Mouse (Mus musculus) forebrain, embryonic 14.5 days (tissue): Measurements from ENCODE around the gene Nom1. TPM values are rescaled to one million over a fixed set of nuclear protein-coding genes. Genes with fewer than 3 reads are reported as not detected.

ENCODE experiments used
- ATAC-seq: fragments of 200-750 bp; cut with Nextera tagmentation; 2 replicates; pipeline ENCODE4 v1.8.0; 2017; ENCODE audit warnings: mild to moderate bottlenecking, moderate library complexity
- DNase-seq: peaks from one replicate; pipeline ENCODE4 v3.0.0-alpha.2; 2015; ENCODE audit warnings: low spot score
- H3K27ac ChIP-seq: fragments of 300-500 bp; sonication (generic); 2 replicates; pipeline ENCODE4 v1.5.1; 2014; ENCODE audit warnings: low read depth, mild to moderate bottlenecking, control low read depth, low read length, moderate library complexity
- H3K27me3 ChIP-seq: fragments of 300-500 bp; sonication (generic); replicated peaks from 2 replicates; pipeline ENCODE4 v1.6.1; 2014; ENCODE audit warnings: low read length, control low read depth, mixed read lengths; ENCODE audit not compliant: control insufficient read depth, insufficient read depth
- H3K36me3 ChIP-seq: fragments of 300-500 bp; sonication (generic); 2 replicates; pipeline ENCODE4 v1.6.1; 2014; ENCODE audit warnings: low read length, control low read depth; ENCODE audit not compliant: control insufficient read depth, insufficient read depth
- H3K4me1 ChIP-seq: fragments of 300-500 bp; sonication (generic); 2 replicates; pipeline ENCODE4 v1.6.1; 2014; ENCODE audit warnings: antibody characterized with exemption, low read length, control low read depth; ENCODE audit not compliant: control insufficient read depth, insufficient read depth
- H3K4me2 ChIP-seq: fragments of 300-500 bp; sonication (generic); 2 replicates; pipeline ENCODE4 v1.6.1; 2014; ENCODE audit warnings: mild to moderate bottlenecking, control low read depth, low read length
- H3K4me3 ChIP-seq: fragments of 300-500 bp; sonication (generic); 2 replicates; pipeline ENCODE4 v1.5.1; 2014; ENCODE audit warnings: low read depth, low read length, control low read depth
- H3K9ac ChIP-seq: fragments of 300-500 bp; sonication (generic); 2 replicates; pipeline ENCODE4 v1.6.1; 2014; ENCODE audit warnings: mild to moderate bottlenecking, low read length, control low read depth, moderate library complexity
- H3K9me3 ChIP-seq: fragments of 300-500 bp; sonication (generic); replicated peaks from 2 replicates; pipeline ENCODE4 v1.6.1; 2016; ENCODE audit warnings: low read length, control low read depth, mixed read lengths; ENCODE audit not compliant: control insufficient read depth
- WGBS: fragments of 180-500 bp; shearing (Covaris S2); extraction: QIAGEN DNeasy Blood & Tissue Kit; methylation state at CpG from one replicate; pipeline ENCODE4 v1.1.7; 2014; 5-methylcytosine and 5-hydroxymethylcytosine counted together
- polyA plus RNA-seq: library from polyadenylated mRNA; unstranded; fragments of >200 nt; fragmentation: Nextera tagmentation; extraction: Ambion mirVana; gene quantifications from 2 replicates; pipeline ENCODE4 v1.2.1, GENCODE M21; 2014

Gene Nom1
- polyA plus RNA-seq, 1 experiment from 2014 or later: 17.3 TPM

DNA sequence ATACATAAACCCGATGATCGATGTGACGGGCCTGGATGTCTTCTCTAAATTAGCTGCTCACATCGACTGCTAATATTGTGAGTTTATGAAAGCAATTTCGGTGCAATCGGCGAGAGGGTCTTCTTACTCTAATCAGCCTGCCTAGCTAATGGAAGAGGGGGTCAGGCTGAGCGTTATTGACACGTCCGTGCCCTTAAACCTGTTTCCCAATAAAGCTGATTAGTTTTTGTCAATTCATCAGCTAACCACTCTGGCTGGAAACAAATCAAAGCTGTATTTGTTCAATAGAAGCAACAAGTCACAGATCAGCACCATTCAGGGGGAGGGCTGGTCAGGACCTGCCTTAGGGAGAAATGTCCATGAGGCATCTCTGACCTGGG, 51.5 kb downstream of the Nom1 start:
- DNase-seq: no peak
- H3K27ac ChIP-seq: no peak overlapping the region
- H3K27me3 ChIP-seq: peaks cover 93% of the 10 kb centered on the region
- H3K9me3 ChIP-seq: no peaks in the 10 kb centered on the region
- WGBS: 2% methylated on average over 10 of the region's 10 CpGs
- no peak for ATAC-seq
- no peak overlapping the region for H3K9ac ChIP-seq
- no peak overlapping the region for H3K4me3 ChIP-seq
- no peaks in the 10 kb centered on the region for H3K4me1 ChIP-seq
- H3K36me3 ChIP-seq: no peaks in the 10 kb centered on the region
- no peak overlapping the region for H3K4me2 ChIP-seq

- H3K4me1 ChIP-seq: no peaks in the 10 kb centered on the region
- ATAC-seq (no peak), DNase-seq (no peak)
- no peaks in the 10 kb centered on the region for H3K36me3 ChIP-seq
- H3K9ac ChIP-seq: no peak overlapping the region
- no peak overlapping the region for H3K4me2 ChIP-seq
- no peak overlapping the region for H3K27ac ChIP-seq
- H3K9me3 ChIP-seq: no peaks in the 10 kb centered on the region
- WGBS: 15% methylated on average over 13 of the region's 13 CpGs
- H3K27me3 ChIP-seq: peaks cover 85% of the 10 kb centered on the region
- H3K4me3 ChIP-seq: no peak overlapping the region
Observed at GRCm38 (mm10) chr5:29487321-29487720, 52.9 kb downstream of the Nom1 start.

- no peaks in the 10 kb centered on the region for H3K36me3 ChIP-seq
- no peaks in the 10 kb centered on the region for H3K27me3 ChIP-seq
- H3K9ac ChIP-seq: no peak overlapping the region
- H3K4me3 ChIP-seq: no peak overlapping the region
- no peak overlapping the region for H3K27ac ChIP-seq
- DNase-seq (no peak), ATAC-seq (no peak)
- H3K9me3 ChIP-seq: no peaks in the 10 kb centered on the region
- no peaks in the 10 kb centered on the region for H3K4me1 ChIP-seq
- no peak overlapping the region for H3K4me2 ChIP-seq
- 74% methylated on average over 3 of the region's 3 CpGs for WGBS
Observed at GRCm38 (mm10) chr5:29507013-29507412, 72.5 kb downstream of the Nom1 start.

Other genes starting within 250 kb of the Nom1 start
- 17.4 and 19.4 TPM in 2 replicates for gene Rnf32, start 238.7 kb upstream of the Nom1 start, polyA plus RNA-seq
- gene Lmbr1, start 56.3 kb upstream of the Nom1 start, polyA plus RNA-seq: 25.4 and 31.7 TPM in 2 replicates
- gene Mnx1, start 43.8 kb downstream of the Nom1 start, polyA plus RNA-seq: not detected in 2 replicates
- 20.4 and 24.9 TPM in 2 replicates for gene Ube3c, start 134.6 kb downstream of the Nom1 start, polyA plus RNA-seq